Mouse (Mus musculus) stomach, embryonic 16.5 days (tissue): ENCODE data around the gene Loxl3. TPM values are rescaled to one million over a fixed set of nuclear protein-coding genes. Genes with fewer than 3 reads are reported as not detected.
A peak's percentile ranks its signal among the peaks of the same experiment; 100 is the strongest.

Source experiments
- ATAC-seq: fragments of 200-750 bp; cut with Nextera tagmentation; 2 replicates; pipeline ENCODE4 v1.8.0; 2017; ENCODE audit warnings: moderate number of reproducible peaks, moderate TSS enrichment; ENCODE audit not compliant: insufficient read depth, low FRiP score
- H3K27ac ChIP-seq: fragments of 300-500 bp; sonication (generic); 2 replicates; pipeline ENCODE4 v1.5.1; 2014; ENCODE audit warnings: low read length
- H3K27me3 ChIP-seq: fragments of 300-500 bp; sonication (generic); 2 replicates; pipeline ENCODE4 v1.6.1; 2014; ENCODE audit warnings: low read length, control low read depth, mixed read lengths; ENCODE audit not compliant: control insufficient read depth, insufficient read depth
- H3K36me3 ChIP-seq: fragments of 300-500 bp; sonication (generic); 2 replicates; pipeline ENCODE4 v1.6.1; 2014; ENCODE audit warnings: low read length; ENCODE audit not compliant: control insufficient read depth, insufficient read depth
- H3K4me1 ChIP-seq: fragments of 300-500 bp; sonication (generic); 2 replicates; pipeline ENCODE4 v1.6.1; 2014; ENCODE audit warnings: low read length, control low read depth, mixed read lengths; ENCODE audit not compliant: control insufficient read depth, insufficient read depth
- H3K4me2 ChIP-seq: fragments of 300-500 bp; sonication (generic); 2 replicates; pipeline ENCODE4 v1.6.1; 2014; ENCODE audit warnings: low read depth, low read length, mixed read lengths
- H3K4me3 ChIP-seq: fragments of 300-500 bp; sonication (generic); replicated peaks from 2 replicates; pipeline ENCODE4 v1.5.1; 2014; ENCODE audit warnings: mild to moderate bottlenecking, low read length
- H3K9ac ChIP-seq: fragments of 300-500 bp; sonication (generic); 2 replicates; pipeline ENCODE4 v1.6.1; 2014; ENCODE audit warnings: low read length
- H3K9me3 ChIP-seq: fragments of 300-500 bp; sonication (generic); replicated peaks from 2 replicates; pipeline ENCODE4 v1.6.1; 2016; ENCODE audit warnings: low read length, control low read depth; ENCODE audit not compliant: control insufficient read depth
- WGBS: fragments of 180-500 bp; shearing (Covaris S2); extraction: QIAGEN DNeasy Blood & Tissue Kit; methylation state at CpG from one replicate; pipeline ENCODE4 v1.1.7; 2014; 5-methylcytosine and 5-hydroxymethylcytosine counted together
- polyA plus RNA-seq: library from polyadenylated mRNA; unstranded; fragments of >200 nt; fragmentation: Nextera tagmentation; extraction: Ambion mirVana; gene quantifications from 2 replicates; pipeline ENCODE4 v1.2.1, GENCODE M21; 2015

The Loxl3 gene
- polyA plus RNA-seq, 1 experiment from 2014 or later = 19.4 TPM

DNA sequence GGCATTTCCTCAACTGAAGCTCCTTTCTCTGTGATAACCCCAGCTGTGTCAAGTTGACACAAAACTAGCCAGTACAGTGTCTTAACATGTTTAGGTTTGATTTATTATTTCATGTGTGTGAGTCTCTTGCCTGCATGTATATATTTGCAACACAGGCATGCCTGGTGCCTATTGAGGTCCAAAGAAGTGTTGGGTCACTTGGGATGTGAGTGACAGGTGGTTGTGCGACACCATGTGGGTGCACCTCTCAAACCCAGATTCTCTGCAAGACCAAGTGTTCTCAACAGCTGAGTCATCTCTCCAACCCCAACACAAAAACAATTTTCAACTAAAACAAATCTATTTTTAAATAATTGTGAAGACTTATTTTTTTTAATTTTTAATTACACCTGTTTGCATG is 30.9 kb upstream of the Loxl3 start:
- H3K4me1 ChIP-seq = no peaks in the 10 kb centered on the region
- WGBS = 93% methylated on average over 1 of the region's 1 CpGs
- no peaks in the 10 kb centered on the region for H3K27me3 ChIP-seq
- H3K4me2 ChIP-seq = no peak overlapping the region
- H3K4me3 ChIP-seq = no peak overlapping the region
- ATAC-seq = no peak
- no peaks in the 10 kb centered on the region for H3K9me3 ChIP-seq
- no peaks in the 10 kb centered on the region for H3K36me3 ChIP-seq
- no peak overlapping the region for H3K27ac ChIP-seq
- no peak overlapping the region for H3K9ac ChIP-seq

DNA sequence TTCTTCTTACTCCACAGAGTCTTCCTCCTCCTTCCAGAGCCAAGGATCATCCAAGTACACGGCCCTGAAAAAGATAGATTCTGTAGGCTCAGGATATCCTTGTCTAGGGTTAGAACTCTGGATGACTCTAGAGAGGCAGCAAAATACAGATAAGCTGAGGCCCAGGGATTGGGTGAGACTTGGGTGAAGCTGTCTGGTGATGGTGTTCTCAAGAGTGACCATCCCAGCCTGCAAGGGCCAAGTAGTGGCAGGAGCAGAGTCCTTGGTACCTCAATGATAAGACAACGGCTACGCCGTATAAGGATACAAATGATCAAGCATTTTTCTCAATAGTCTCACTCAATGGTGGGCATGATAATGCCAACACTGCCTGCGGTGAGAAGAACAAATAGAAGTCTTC is 30.1 kb upstream of the Loxl3 start:
- 90% methylated on average over 5 of the region's 5 CpGs for WGBS
- H3K4me3 ChIP-seq = no peak overlapping the region
- H3K36me3 ChIP-seq = no peaks in the 10 kb centered on the region
- H3K4me1 ChIP-seq = no peaks in the 10 kb centered on the region
- no peak; the same call in 1 of the 2 replicates for ATAC-seq
- H3K9ac ChIP-seq = no peak overlapping the region
- H3K4me2 ChIP-seq = no peak overlapping the region
- no peak overlapping the region for H3K27ac ChIP-seq
- H3K9me3 ChIP-seq = no peaks in the 10 kb centered on the region
- H3K27me3 ChIP-seq = no peaks in the 10 kb centered on the region

DNA sequence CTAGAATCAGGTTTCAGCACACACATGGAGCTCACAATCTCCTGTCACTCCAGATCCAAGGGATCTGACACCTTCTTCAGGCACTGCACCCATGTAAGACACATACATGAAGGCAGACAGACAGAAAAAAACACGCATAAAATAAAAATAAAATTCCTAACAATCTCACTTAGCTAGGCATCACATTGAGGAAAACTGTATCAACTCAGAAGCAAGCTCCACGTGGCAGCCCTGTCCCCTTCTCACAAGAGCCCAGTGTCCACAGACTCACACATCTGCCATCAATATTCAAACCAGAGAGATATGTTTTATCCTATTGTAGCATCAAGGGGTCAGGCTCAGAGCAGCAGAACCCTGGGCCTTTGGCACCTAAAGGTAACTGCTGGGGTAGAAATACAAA is 29.7 kb upstream of the Loxl3 start:
- WGBS = 79% methylated on average over 2 of the region's 2 CpGs
- no peak overlapping the region for H3K4me3 ChIP-seq
- no peaks in the 10 kb centered on the region for H3K27me3 ChIP-seq
- no peak overlapping the region for H3K4me2 ChIP-seq
- no peak for ATAC-seq
- no peak overlapping the region for H3K9ac ChIP-seq
- no peak overlapping the region for H3K27ac ChIP-seq
- H3K9me3 ChIP-seq = no peaks in the 10 kb centered on the region
- H3K4me1 ChIP-seq = no peaks in the 10 kb centered on the region
- H3K36me3 ChIP-seq = no peaks in the 10 kb centered on the region

DNA sequence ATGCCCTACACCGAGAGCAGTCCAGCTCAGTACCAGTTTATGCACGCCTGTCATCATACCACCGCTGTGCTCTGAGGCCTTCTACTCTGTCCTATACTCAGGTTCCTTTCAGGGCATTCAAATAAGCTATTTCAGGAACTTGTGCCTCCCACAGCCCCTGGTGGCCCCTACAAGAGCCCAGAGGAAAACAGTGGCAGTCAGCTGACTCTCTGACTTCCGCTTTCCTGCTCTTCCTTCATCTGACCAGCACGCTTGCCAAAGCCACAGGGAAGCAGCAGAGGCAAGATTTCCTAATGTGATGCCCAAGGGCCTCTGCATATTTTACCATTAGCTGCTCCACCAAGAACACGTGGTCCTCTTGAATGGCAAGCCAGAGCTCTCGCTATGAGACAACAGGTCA is 29.1 kb upstream of the Loxl3 start:
- Histone ChIP-seq H3K4me2 (no peak overlapping the region), H3K4me1 (0 out of 2 replicates have a peak, but pooled peaks cover under 1% of the 10 kb centered on the region), H3K4me3 (no peak overlapping the region), H3K9ac (no peak overlapping the region), H3K27ac (peak overlapping the region; percentile 9; the same call in 1 of the 2 replicates), H3K27me3 (no peaks in the 10 kb centered on the region), H3K36me3 (no peaks in the 10 kb centered on the region), H3K9me3 (no peaks in the 10 kb centered on the region)
- no peak for ATAC-seq
- 59% methylated on average over 7 of the region's 7 CpGs for WGBS

DNA sequence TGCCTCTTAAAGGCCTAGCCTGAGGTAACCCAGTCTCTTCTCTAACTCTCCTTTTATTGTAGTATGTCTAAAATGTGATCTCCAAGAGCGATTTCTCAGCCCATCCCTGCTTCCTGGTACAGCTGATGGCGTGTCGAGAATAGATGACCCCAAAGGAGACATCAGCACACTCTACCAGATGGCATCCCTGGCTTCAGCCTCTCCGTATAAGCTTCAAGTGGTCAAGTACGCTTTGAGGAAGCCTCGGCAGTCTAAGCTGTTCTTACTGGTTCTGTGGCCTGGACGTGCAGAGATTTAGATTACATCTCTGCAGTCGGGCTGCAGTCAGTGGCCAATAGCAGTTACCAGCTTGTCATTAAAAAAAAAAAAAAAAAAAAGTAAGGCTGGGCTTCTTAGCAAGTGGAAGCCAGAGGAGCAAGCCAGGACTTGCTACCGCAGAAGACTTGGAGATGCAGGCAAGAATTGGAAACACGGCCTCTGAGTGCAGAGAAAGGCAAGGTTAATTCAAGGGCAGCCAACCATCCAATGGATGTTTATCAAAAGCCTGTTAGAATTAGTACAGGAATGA is 28.4 kb upstream of the Loxl3 start:
- Histone ChIP-seq H3K9me3 (no peaks in the 10 kb centered on the region), H3K4me1 (0 out of 2 replicates have a peak, but pooled peaks cover 6% of the 10 kb centered on the region), H3K27ac (peak overlapping the region; percentile 9; the same call in 1 of the 2 replicates), H3K4me3 (no peak overlapping the region), H3K9ac (no peak overlapping the region), H3K36me3 (no peaks in the 10 kb centered on the region), H3K4me2 (no peak overlapping the region), H3K27me3 (no peaks in the 10 kb centered on the region)
- no peak for ATAC-seq
- WGBS = 70% methylated on average over 10 of the region's 10 CpGs

DNA sequence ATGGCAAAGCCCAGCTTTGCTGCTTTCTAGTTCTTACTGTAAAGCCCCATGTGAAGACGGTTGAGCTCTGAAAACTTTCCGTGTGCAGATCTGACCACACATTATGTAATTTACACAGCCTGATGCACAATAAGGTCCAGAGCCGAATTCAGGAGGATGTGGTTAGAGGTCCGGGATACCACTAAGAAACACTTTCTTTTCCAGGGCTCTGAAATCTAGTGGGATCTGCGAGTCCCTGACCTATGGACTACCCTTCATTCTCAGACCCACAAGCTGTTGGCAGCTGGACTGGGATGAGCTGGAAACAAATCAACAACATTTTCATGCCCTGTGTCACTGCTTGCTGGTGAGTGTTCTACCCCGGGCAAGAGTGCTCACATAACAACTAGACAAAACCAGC is 27.9 kb upstream of the Loxl3 start:
- Histone ChIP-seq H3K4me3 (no peak overlapping the region), H3K4me1 (0 out of 2 replicates have a peak, but pooled peaks cover 6% of the 10 kb centered on the region), H3K27me3 (no peaks in the 10 kb centered on the region), H3K27ac (no peak overlapping the region), H3K36me3 (no peaks in the 10 kb centered on the region), H3K9ac (no peak overlapping the region), H3K9me3 (no peaks in the 10 kb centered on the region), H3K4me2 (no peak overlapping the region)
- 77% methylated on average over 6 of the region's 6 CpGs for WGBS
- no peak for ATAC-seq

DNA sequence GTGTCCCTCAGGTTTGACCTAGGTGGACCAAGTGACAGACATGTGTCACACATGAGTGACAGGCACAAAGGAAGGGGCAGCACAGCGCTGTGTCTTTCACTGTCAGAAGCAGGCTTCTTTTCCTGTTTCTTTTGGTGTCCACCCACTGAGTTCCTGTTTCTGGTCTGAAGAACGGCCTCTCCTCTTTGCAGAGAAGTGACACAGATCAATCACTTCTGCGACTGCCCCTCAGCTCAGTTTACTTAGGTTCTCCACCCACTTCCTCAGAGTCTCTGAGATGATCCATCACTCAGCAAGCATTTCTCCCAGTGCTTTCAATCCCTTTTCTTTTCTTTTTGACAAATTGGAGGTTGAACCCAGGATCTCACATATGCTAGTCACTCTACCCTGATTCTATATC is 25.3 kb upstream of the Loxl3 start:
- Histone ChIP-seq H3K4me1 (0 out of 2 replicates have a peak, but pooled peaks cover 6% of the 10 kb centered on the region), H3K4me3 (no peak overlapping the region), H3K27me3 (no peaks in the 10 kb centered on the region), H3K9ac (no peak overlapping the region), H3K36me3 (no peaks in the 10 kb centered on the region), H3K4me2 (no peak overlapping the region), H3K9me3 (no peaks in the 10 kb centered on the region), H3K27ac (no peak overlapping the region)
- no peak for ATAC-seq
- WGBS = 36% methylated on average over 3 of the region's 3 CpGs

DNA sequence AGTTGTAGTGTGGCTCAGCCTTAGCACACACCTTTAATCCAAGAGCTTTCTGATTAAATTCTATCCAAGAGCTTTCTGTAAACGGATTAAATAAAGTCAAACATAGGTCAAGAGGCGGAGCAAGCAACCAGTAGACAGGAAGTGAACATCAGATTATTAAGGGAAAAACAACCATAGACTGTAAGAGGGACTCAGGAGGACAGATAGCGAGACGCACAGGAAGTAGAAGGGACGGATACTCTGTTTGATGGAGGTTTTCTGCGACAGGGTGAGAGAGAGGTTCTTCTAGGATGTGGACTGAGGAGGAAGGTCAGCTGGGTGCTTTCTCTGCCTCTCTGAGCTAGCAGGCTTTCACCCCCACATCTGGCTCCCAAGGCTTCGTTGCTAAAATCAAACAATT is 24.0 kb upstream of the Loxl3 start:
- no peak overlapping the region for H3K9ac ChIP-seq
- 34% methylated on average over 7 of the region's 7 CpGs for WGBS
- peaks cover 12% of the 10 kb centered on the region; the same call in 1 of the 2 replicates for H3K4me1 ChIP-seq
- H3K27me3 ChIP-seq = no peaks in the 10 kb centered on the region
- no peaks in the 10 kb centered on the region for H3K36me3 ChIP-seq
- no peak overlapping the region for H3K4me3 ChIP-seq
- ATAC-seq = no peak
- no peak overlapping the region for H3K4me2 ChIP-seq
- peak overlapping the region; percentile 34; the same call in 1 of the 2 replicates for H3K27ac ChIP-seq
- no peaks in the 10 kb centered on the region for H3K9me3 ChIP-seq

DNA sequence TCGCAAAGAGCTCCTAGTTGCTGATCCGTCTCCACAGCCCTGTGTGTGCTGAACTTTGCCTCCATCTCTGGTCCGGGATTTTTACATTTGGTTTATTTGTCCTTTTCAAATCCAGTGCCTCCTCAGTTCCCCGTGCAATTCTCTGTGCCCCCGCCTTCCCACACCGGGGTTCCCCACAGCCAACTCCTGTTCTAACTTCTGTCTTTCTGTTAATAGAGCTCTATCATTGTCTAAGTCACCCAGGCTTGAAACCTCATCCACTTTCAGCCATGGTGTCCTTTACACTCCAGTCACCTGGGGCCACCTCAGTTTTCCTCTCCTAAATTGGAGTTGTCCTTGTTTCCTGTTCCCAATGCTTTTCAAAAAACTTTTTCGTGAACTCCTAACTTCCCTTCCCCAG is 22.7 kb upstream of the Loxl3 start:
- no peaks in the 10 kb centered on the region for H3K9me3 ChIP-seq
- no peak for ATAC-seq
- no peak overlapping the region for H3K27ac ChIP-seq
- H3K4me2 ChIP-seq = no peak overlapping the region
- no peak overlapping the region for H3K9ac ChIP-seq
- H3K27me3 ChIP-seq = no peaks in the 10 kb centered on the region
- H3K4me3 ChIP-seq = no peak overlapping the region
- 72% methylated on average over 7 of the region's 7 CpGs for WGBS
- peaks cover 13% of the 10 kb centered on the region; the same call in 1 of the 2 replicates for H3K4me1 ChIP-seq
- no peaks in the 10 kb centered on the region for H3K36me3 ChIP-seq
